ENCODE assay signal across 33 mouse cellular contexts in genomic region chr1:157150107-157150506, GRCm38 (mm10). TPM values are rescaled to one million over a fixed set of nuclear protein-coding genes. Genes with fewer than 3 reads are reported as not detected.
"Had no signal": no experiment of that assay in that cellular context is flagged by ENCODE, and none has a peak within 500 bp of the region (broad histone marks: within the 10 kb centered on the region; RNA-seq: fewer than 3 reads in every experiment).

No protein-coding gene starts in this region.

- H3K27ac ChIP-seq: embryonic facial prominence, embryonic 10.5 days; embryonic facial prominence, embryonic 12.5 days; embryonic facial prominence, embryonic 13.5 days; embryonic facial prominence, embryonic 15.5 days; forebrain, embryonic 10.5 days; forebrain, embryonic 12.5 days; forebrain, embryonic 13.5 days; forebrain, embryonic 15.5 days; gastrocnemius, adult 2 months; heart, adult 2 months had no signal

- H3K4me2 ChIP-seq: embryonic facial prominence, embryonic 12.5 days; embryonic facial prominence, embryonic 13.5 days; embryonic facial prominence, embryonic 15.5 days; forebrain, embryonic 12.5 days; forebrain, embryonic 13.5 days; forebrain, embryonic 15.5 days had no signal

- H3K4me1 ChIP-seq: embryonic facial prominence, embryonic 12.5 days; embryonic facial prominence, embryonic 13.5 days; embryonic facial prominence, embryonic 15.5 days had no signal

- H3K36me3 ChIP-seq: embryonic facial prominence, embryonic 12.5 days had no signal

- DNase-seq: cerebellum, adult 2 months; cerebellum, adult 8-10 months; cerebellum, adult 9-10 months; cerebellum, adult 9-11 months; cerebellum, postnatal 10 days; cerebellum, postnatal 14 days; cerebellum, postnatal 25 days; cerebellum, postnatal 36 days; embryo, embryonic 11 days; forebrain, postnatal 0 days; gastrocnemius, adult 2 months; gastrocnemius, postnatal 10 days; gastrocnemius, postnatal 14 days; gastrocnemius, postnatal 25 days; gastrocnemius, postnatal 36 days; heart, adult 11 months; heart, adult 18-20 months; heart, adult 2 months had no signal

- ATAC-seq: forebrain, embryonic 13.5 days; forebrain, embryonic 14.5 days; forebrain, embryonic 15.5 days; forebrain, embryonic 16.5 days; forebrain, postnatal 0 days had no signal

- H3K4me3 ChIP-seq: embryonic facial prominence, embryonic 10.5 days; embryonic facial prominence, embryonic 12.5 days; embryonic facial prominence, embryonic 13.5 days; embryonic facial prominence, embryonic 15.5 days; erythroblast, embryonic 14.5 days; forebrain, embryonic 10.5 days; forebrain, embryonic 12.5 days; forebrain, embryonic 13.5 days; forebrain, embryonic 15.5 days; gastrocnemius, adult 2 months; heart, adult 2 months had no signal

- H3K9me3 ChIP-seq: embryonic facial prominence, embryonic 10.5 days; embryonic facial prominence, embryonic 12.5 days; embryonic facial prominence, embryonic 13.5 days; embryonic facial prominence, embryonic 15.5 days; forebrain, embryonic 10.5 days; forebrain, embryonic 12.5 days; forebrain, embryonic 13.5 days; forebrain, embryonic 15.5 days had no signal

- H3K27me3 ChIP-seq: embryonic facial prominence, embryonic 12.5 days; embryonic facial prominence, embryonic 13.5 days; embryonic facial prominence, embryonic 15.5 days; forebrain, embryonic 12.5 days; forebrain, embryonic 13.5 days; forebrain, embryonic 15.5 days had no signal

- H3K9ac ChIP-seq: embryonic facial prominence, embryonic 12.5 days; embryonic facial prominence, embryonic 13.5 days; embryonic facial prominence, embryonic 15.5 days; forebrain, embryonic 12.5 days; forebrain, embryonic 13.5 days; forebrain, embryonic 15.5 days; forebrain, postnatal 0 days had no signal

RNA-seq across cellular contexts. Expression of gene Tex35, which starts 41.6 kb away (rescaled TPM):
- polyA plus RNA-seq: cerebellum, adult 2 months; cortical plate, adult 2 months; embryonic facial prominence, embryonic 10.5 days; embryonic facial prominence, embryonic 11.5 days; embryonic facial prominence, embryonic 12.5 days; embryonic facial prominence, embryonic 13.5 days; embryonic facial prominence, embryonic 14.5 days; embryonic facial prominence, embryonic 15.5 days; erythroblast, embryonic 14.5 days; forebrain, embryonic 10.5 days; forebrain, embryonic 11.5 days; forebrain, embryonic 12.5 days; forebrain, embryonic 13.5 days; forebrain, embryonic 14.5 days; forebrain, embryonic 15.5 days; forebrain, embryonic 16.5 days; forebrain, postnatal 0 days; heart, adult 2 months had no signal
